Mouse (Mus musculus): Measurements from ENCODE around the gene Slc6a13. TPM values are rescaled to one million over a fixed set of nuclear protein-coding genes. Genes with fewer than 3 reads are reported as not detected.

The Slc6a13 gene
- polyA plus RNA-seq, 1 experiment from 2014 or later: 3.2 TPM

DNA sequence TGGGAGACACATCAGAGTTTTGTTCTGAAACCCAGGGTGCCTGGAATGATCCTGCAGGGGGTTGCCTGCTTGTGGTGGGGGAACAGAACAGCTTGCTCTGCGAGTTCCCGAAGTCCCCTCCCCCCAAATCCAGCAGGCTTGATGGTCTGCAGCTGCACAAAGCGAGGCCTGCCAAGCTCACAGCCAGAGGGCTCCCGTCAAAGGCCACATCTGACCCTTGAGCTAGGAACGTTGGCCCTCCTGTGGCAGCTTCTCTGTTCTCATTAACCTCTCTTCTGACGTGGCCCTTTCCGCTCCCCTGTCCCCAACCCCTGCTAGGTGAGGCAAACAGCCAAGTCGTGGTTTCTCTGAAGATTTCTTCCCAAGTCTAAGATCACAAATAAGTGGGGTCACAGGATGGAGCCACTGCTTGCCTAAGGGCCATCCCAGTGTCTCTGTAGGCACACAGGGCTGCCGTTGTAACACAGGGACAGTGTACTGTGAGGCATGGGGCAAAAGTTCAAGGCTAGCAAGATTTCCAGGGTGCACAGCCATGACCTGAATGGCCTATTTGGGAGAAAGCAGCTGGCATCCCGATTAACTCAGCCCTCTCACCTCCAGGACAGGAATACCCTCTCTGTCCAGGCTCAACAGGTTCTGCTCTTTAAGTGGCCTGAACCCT is 30.0 kb downstream of the Slc6a13 start:
- Histone ChIP-seq H3K4me2 (no peak overlapping the region), H3K9me3 (no peaks in the 10 kb centered on the region), H3K4me3 (replicated peaks) (no peak overlapping the region), H3K4me1 (no peaks in the 10 kb centered on the region), H3K36me3 (no peaks in the 10 kb centered on the region), H3K9ac (no peak overlapping the region), H3K27me3 (replicated peaks) (no peaks in the 10 kb centered on the region), H3K27ac (no peak overlapping the region)
- 20% methylated on average over 10 of the region's 10 CpGs for WGBS
- peak; percentile 25; the same call in 1 of the 2 replicates for ATAC-seq (ENCODE audit: insufficient read depth, low FRiP score, low read depth)

- Histone ChIP-seq H3K36me3 (no peaks in the 10 kb centered on the region), H3K9me3 (no peaks in the 10 kb centered on the region), H3K27me3 (replicated peaks) (no peaks in the 10 kb centered on the region), H3K4me3 (replicated peaks) (no peak overlapping the region), H3K27ac (no peak overlapping the region), H3K4me1 (no peaks in the 10 kb centered on the region), H3K4me2 (no peak overlapping the region), H3K9ac (no peak overlapping the region)
- ATAC-seq (ENCODE audit: insufficient read depth, low FRiP score, low read depth): no peak
- 78% methylated on average over 9 of the region's 9 CpGs for WGBS
These were observed 35.8 kb downstream of the Slc6a13 start for GRCm38 (mm10) chr6:121335841-121336240.

- no peak overlapping the region for H3K4me2 ChIP-seq
- H3K27ac ChIP-seq: no peak overlapping the region
- H3K27me3 ChIP-seq (replicated peaks): no peaks in the 10 kb centered on the region
- H3K36me3 ChIP-seq: no peaks in the 10 kb centered on the region
- no peaks in the 10 kb centered on the region for H3K9me3 ChIP-seq
- 60% methylated on average over 8 of the region's 8 CpGs for WGBS
- no peaks in the 10 kb centered on the region for H3K4me1 ChIP-seq
- H3K4me3 ChIP-seq (replicated peaks): no peak overlapping the region
- H3K9ac ChIP-seq: no peak overlapping the region
- peak; percentile 54; the same call in 1 of the 2 replicates for ATAC-seq (ENCODE audit: insufficient read depth, low FRiP score, low read depth)
These were observed 36.5 kb downstream of the Slc6a13 start for GRCm38 (mm10) chr6:121336558-121336957.

DNA sequence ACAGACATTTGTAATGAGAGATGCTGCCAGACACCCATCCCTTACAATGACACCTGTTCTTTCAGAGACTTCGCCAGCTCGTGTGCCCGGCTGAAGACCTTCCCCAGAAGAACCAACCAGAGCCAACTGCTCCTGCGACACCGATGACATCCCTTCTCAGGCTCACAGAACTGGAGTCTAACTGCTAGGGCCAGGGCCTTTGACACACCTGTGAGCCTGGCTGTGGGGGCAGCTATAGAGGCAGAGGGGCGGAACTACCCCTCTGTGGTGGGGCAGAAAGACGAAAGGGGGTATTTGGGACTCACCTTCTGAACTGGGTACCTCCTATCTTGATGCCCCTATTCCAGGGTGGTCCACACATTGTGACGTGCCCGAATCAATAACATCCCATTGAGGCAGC is 37.2 kb downstream of the Slc6a13 start:
- H3K27me3 ChIP-seq (replicated peaks): no peaks in the 10 kb centered on the region
- no peaks in the 10 kb centered on the region for H3K36me3 ChIP-seq
- no peaks in the 10 kb centered on the region for H3K9me3 ChIP-seq
- H3K4me3 ChIP-seq (replicated peaks): no peak overlapping the region
- H3K27ac ChIP-seq: no peak overlapping the region
- no peak for ATAC-seq (ENCODE audit: insufficient read depth, low FRiP score, low read depth)
- no peak overlapping the region for H3K4me2 ChIP-seq
- WGBS: 88% methylated on average over 9 of the region's 9 CpGs
- no peak overlapping the region for H3K9ac ChIP-seq
- H3K4me1 ChIP-seq: no peaks in the 10 kb centered on the region

DNA sequence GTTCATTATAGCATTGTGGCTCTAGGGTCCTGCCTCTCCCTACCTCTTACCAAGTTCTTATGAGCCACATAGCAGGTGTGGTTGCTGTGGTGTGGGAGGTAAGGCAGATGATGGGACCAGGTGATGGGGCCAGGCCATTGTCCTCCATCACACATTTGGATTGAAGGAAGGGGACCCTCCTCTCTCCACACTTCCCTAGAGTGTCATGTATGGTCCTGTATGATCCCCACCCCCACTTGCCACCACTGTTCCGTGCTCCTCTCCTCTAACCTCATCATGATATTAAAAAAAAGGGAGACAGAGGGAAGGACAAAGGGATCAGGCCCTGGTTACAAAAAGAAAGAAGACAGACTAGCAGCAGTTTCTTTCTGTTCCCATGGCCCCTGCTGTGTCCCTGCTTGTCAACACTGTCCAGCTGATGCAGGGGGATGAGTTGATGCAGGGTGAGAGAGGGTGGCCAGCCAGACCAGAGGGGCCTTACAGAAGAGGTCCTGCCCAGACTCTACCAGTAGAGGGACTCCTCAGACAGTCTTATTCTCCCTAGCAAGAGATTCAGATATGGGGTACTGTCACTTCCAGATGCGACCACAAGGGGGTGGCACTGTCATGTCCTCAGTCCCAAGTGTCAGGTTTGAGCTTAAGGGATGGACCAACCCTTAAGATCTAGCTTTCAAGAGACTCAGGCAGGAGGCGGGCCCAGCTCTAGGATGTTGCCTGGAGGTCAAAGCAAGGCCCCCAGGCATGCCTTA is 37.9 kb downstream of the Slc6a13 start:
- H3K9me3 ChIP-seq: no peaks in the 10 kb centered on the region
- peak; percentile 41; the same call in 1 of the 2 replicates for ATAC-seq (ENCODE audit: insufficient read depth, low FRiP score, low read depth)
- 31% methylated on average over 3 of the region's 3 CpGs for WGBS

DNA sequence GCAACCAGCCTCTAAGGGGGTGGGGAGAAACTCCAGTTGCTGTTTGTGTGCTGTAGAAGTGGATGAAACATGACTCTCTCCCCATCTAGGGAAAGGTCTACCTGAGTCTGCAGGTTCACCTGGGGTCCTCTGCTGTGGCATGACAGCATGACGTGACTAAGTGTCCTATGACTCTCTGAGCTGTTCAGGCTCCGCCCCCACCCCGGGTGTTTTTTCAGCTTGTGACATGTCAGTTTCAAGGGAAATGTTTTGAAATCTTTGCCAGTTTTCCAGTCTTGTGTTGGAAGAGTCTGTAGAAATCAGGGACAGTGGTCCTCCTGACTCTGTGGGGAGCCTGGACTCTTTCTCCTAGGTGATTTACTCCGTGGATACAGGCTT is 38.5 kb downstream of the Slc6a13 start:
- Histone ChIP-seq H3K9ac (no peak overlapping the region), H3K4me1 (no peaks in the 10 kb centered on the region), H3K36me3 (no peaks in the 10 kb centered on the region), H3K9me3 (no peaks in the 10 kb centered on the region), H3K4me2 (no peak overlapping the region), H3K4me3 (replicated peaks) (no peak overlapping the region), H3K27me3 (replicated peaks) (no peaks in the 10 kb centered on the region), H3K27ac (no peak overlapping the region)
- WGBS: 33% methylated on average over 4 of the region's 4 CpGs
- ATAC-seq (ENCODE audit: insufficient read depth, low FRiP score, low read depth): no peak

More for the DNA sequence above, 37.9 kb downstream of the Slc6a13 start:
- Histone ChIP-seq H3K4me3 (replicated peaks) (no peak overlapping the region), H3K9ac (no peak overlapping the region), H3K4me1 (no peaks in the 10 kb centered on the region), H3K36me3 (no peaks in the 10 kb centered on the region), H3K27ac (no peak overlapping the region), H3K27me3 (replicated peaks) (no peaks in the 10 kb centered on the region), H3K4me2 (no peak overlapping the region)

GRCm38 (mm10) chr6:121341650-121342049 is 41.6 kb downstream of the Slc6a13 start:
- WGBS: 81% methylated on average over 6 of the region's 6 CpGs
- no peak overlapping the region for H3K4me3 ChIP-seq (replicated peaks)
- no peak overlapping the region for H3K27ac ChIP-seq
- H3K9me3 ChIP-seq: no peaks in the 10 kb centered on the region
- H3K9ac ChIP-seq: no peak overlapping the region
- H3K4me1 ChIP-seq: no peaks in the 10 kb centered on the region
- no peak overlapping the region for H3K4me2 ChIP-seq
- H3K36me3 ChIP-seq: no peaks in the 10 kb centered on the region
- no peak for ATAC-seq (ENCODE audit: insufficient read depth, low FRiP score, low read depth)
- no peaks in the 10 kb centered on the region for H3K27me3 ChIP-seq (replicated peaks)

GRCm38 (mm10) chr6:121343026-121343770 is 43.2 kb downstream of the Slc6a13 start, which contains the start of gene Slc6a12:
Slc6a12 (plus strand) TSS chr6:121343076.
- Histone ChIP-seq H3K4me1 (no peaks in the 10 kb centered on the region), H3K4me2 (no peak within 1 kb of the TSS), H3K36me3 (no peaks in the 10 kb centered on the region), H3K27ac (no peak within 1 kb of the TSS), H3K9ac (no peak within 1 kb of the TSS), H3K27me3 (replicated peaks) (no peaks in the 10 kb centered on the region), H3K9me3 (no peaks in the 10 kb centered on the region), H3K4me3 (replicated peaks) (no peak within 1 kb of the TSS)
- 67% methylated on average over 15 of the region's 15 CpGs for whole genome bisulfite sequencing
- no peak for ATAC-seq (ENCODE audit: insufficient read depth, low FRiP score, low read depth)

GRCm38 (mm10) chr6:121343771-121344123 is 43.7 kb downstream of the Slc6a13 start:
- H3K4me1 ChIP-seq: no peaks in the 10 kb centered on the region
- no peak overlapping the region for H3K4me2 ChIP-seq
- H3K27ac ChIP-seq: no peak overlapping the region
- no peak for ATAC-seq (ENCODE audit: insufficient read depth, low FRiP score, low read depth)
- H3K27me3 ChIP-seq (replicated peaks): no peaks in the 10 kb centered on the region
- WGBS: 48% methylated on average over 6 of the region's 6 CpGs
- no peaks in the 10 kb centered on the region for H3K9me3 ChIP-seq
- no peak overlapping the region for H3K9ac ChIP-seq
- H3K4me3 ChIP-seq (replicated peaks): no peak overlapping the region
- H3K36me3 ChIP-seq: no peaks in the 10 kb centered on the region

- H3K36me3 ChIP-seq: no peaks in the 10 kb centered on the region
- H3K27ac ChIP-seq: no peak overlapping the region
- no peak overlapping the region for H3K9ac ChIP-seq
These were observed 44.3 kb downstream of the Slc6a13 start for GRCm38 (mm10) chr6:121344329-121344728.

DNA sequence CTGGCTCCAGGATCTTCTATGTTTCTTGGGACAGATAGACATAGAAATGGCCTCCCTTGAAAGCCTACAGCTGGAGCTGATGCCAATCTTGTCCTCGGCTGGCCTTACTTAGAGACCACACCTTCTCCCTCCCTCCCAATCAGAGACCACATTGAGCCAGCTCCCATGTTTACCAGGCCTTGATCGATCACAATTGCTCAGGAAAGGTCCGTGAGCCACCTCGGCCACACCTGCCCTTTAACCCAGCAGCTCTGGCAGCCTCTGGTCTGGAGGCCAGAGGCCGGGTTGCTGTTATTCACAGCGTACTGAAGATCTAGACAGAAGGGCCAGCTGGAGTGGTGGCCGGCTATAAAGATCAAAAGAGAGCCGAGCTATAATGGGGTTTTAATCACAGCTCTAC is 46.4 kb downstream of the Slc6a13 start:
- no peak for ATAC-seq (ENCODE audit: insufficient read depth, low FRiP score, low read depth)
- H3K9ac ChIP-seq: no peak overlapping the region
- H3K4me1 ChIP-seq: no peaks in the 10 kb centered on the region
- no peaks in the 10 kb centered on the region for H3K9me3 ChIP-seq
- H3K4me2 ChIP-seq: no peak overlapping the region
- WGBS: 36% methylated on average over 8 of the region's 8 CpGs
- no peaks in the 10 kb centered on the region for H3K27me3 ChIP-seq (replicated peaks)
- H3K27ac ChIP-seq: no peak overlapping the region
- no peaks in the 10 kb centered on the region for H3K36me3 ChIP-seq
- H3K4me3 ChIP-seq (replicated peaks): no peak overlapping the region

More at GRCm38 (mm10) chr6:121344329-121344728, 44.3 kb downstream of the Slc6a13 start:
- Histone ChIP-seq H3K27me3 (replicated peaks) (no peaks in the 10 kb centered on the region), H3K4me2 (no peak overlapping the region), H3K9me3 (no peaks in the 10 kb centered on the region), H3K4me3 (replicated peaks) (no peak overlapping the region), H3K4me1 (no peaks in the 10 kb centered on the region)
- no peak for ATAC-seq (ENCODE audit: insufficient read depth, low FRiP score, low read depth)
- 37% methylated on average over 5 of the region's 5 CpGs for WGBS

- WGBS: 47% methylated on average over 2 of the region's 2 CpGs
- Histone ChIP-seq H3K9ac (no peak overlapping the region), H3K4me3 (replicated peaks) (no peak overlapping the region), H3K9me3 (no peaks in the 10 kb centered on the region), H3K27me3 (replicated peaks) (no peaks in the 10 kb centered on the region), H3K4me1 (no peaks in the 10 kb centered on the region), H3K4me2 (no peak overlapping the region), H3K27ac (no peak overlapping the region), H3K36me3 (no peaks in the 10 kb centered on the region)
- ATAC-seq (ENCODE audit: insufficient read depth, low FRiP score, low read depth): no peak
These were observed 52.2 kb downstream of the Slc6a13 start for GRCm38 (mm10) chr6:121352276-121352675.

Data from stomach, embryonic 15.5 days (tissue).